Mouse (Mus musculus): ENCODE data around the gene Chn2. TPM values are rescaled to one million over a fixed set of nuclear protein-coding genes. Genes with fewer than 3 reads are reported as not detected.
A peak's percentile ranks its signal among the peaks of the same experiment; 100 is the strongest.

Chn2 gene
- total and polyA plus RNA-seq, 3 experiments, result not detected

GRCm38 (mm10) chr6:54305777-54306176 is 266.4 kb downstream of the Chn2 start:
- DNase-seq (ENCODE audit: extremely low read depth), result no peak
- Histone ChIP-seq H3K4me2 (ENCODE audit: insufficient read depth, low read depth, poor library complexity, severe bottlenecking) (no peak overlapping the region), H3K9ac (ENCODE audit: insufficient read depth, low read depth) (no peak overlapping the region), H3K27me3 (replicated peaks) (no peaks in the 10 kb centered on the region), H3K36me3 (replicated peaks in 1 of 2; ENCODE audit: control insufficient read depth in 1 of 2, insufficient read depth in 1 of 2, low read length in 1 of 2) (no peaks in the 10 kb centered on the region), H3K27ac (ENCODE audit: insufficient read depth, low read depth) (no peak overlapping the region), H3K79me2 (replicated peaks; ENCODE audit: control insufficient read depth, extremely low read depth, insufficient read depth, poor library complexity, severe bottlenecking) (no peaks in the 10 kb centered on the region), H3K4me1 (ENCODE audit: control insufficient read depth in 1 of 2, insufficient read depth in 2 of 2) (peaks cover 0 to 7% of the 10 kb centered on the region in 2 experiments; a peak in 2 of 4 replicates), H3K9me3 (replicated peaks; ENCODE audit: low read length) (no peaks in the 10 kb centered on the region), H3K4me3 (replicated peaks in 1 of 3; ENCODE audit: low read depth in 2 of 3, low read length in 2 of 3, poor library complexity in 1 of 3) (no peak overlapping the region)
- in situ Hi-C loops (cut with MboI; ENCODE audit: low pct_ligation_motif_present, low pct_unique_long_range_greater_than_20kb, low sequenced_read_pairs) (no loop called here), dilution Hi-C loops (cut with MboI; ENCODE audit: extremely low pct_ligation_motif_present, extremely low pct_unique_long_range_greater_than_20kb, low sequenced_read_pairs) (no loop called here)
- TF ChIP-seq MAZ (IDR thresholded peaks at IDR 0.05; ENCODE audit: low read depth, low read length) (no peak), USF2 (conservative IDR thresholded peaks at IDR 0.05; ENCODE audit: low read depth, low read length) (no peak), EP300 (IDR thresholded peaks at IDR 0.05; ENCODE audit: low read length) (no peak), CHD1 (IDR thresholded peaks at IDR 0.05; ENCODE audit: low read depth, low read length) (no peak), POLR2AphosphoS2 (IDR thresholded peaks at IDR 0.05; ENCODE audit: low read depth, low read length) (no peak), IRF4 (IDR thresholded peaks at IDR 0.05; ENCODE audit: low read depth, low read length) (no peak), JUN (IDR thresholded peaks at IDR 0.05; ENCODE audit: insufficient read depth, low read depth, low read length) (no peak), E2F4 (IDR thresholded peaks at IDR 0.05; ENCODE audit: insufficient replicate concordance, low read depth, low read length) (no peak), NRF1 (IDR thresholded peaks at IDR 0.05; ENCODE audit: low read depth, low read length) (no peak), MEF2A (IDR thresholded peaks at IDR 0.05; ENCODE audit: borderline replicate concordance, low read depth, low read length) (no peak), BHLHE40 (IDR thresholded peaks at IDR 0.05; ENCODE audit: low read depth, low read length) (no peak), ETS1 (conservative IDR thresholded peaks at IDR 0.05; ENCODE audit: low read depth, low read length) (no peak), ZMIZ1 (IDR thresholded peaks at IDR 0.05; ENCODE audit: low read depth, low read length) (no peak), KAT2A (IDR thresholded peaks at IDR 0.05; ENCODE audit: insufficient replicate concordance, low read length) (no peak), UBTF (IDR thresholded peaks at IDR 0.05; ENCODE audit: low read depth, low read length) (no peak), SMC3 (IDR thresholded peaks at IDR 0.05; ENCODE audit: low read depth, low read length) (no peak), HCFC1 (IDR thresholded peaks at IDR 0.05; ENCODE audit: low read depth, low read length) (no peak), CHD2 (IDR thresholded peaks at IDR 0.05; ENCODE audit: low read length) (no peak), USF1 (IDR thresholded peaks at IDR 0.05; ENCODE audit: low read depth, low read length) (no peak), JUND (conservative IDR thresholded peaks at IDR 0.05; ENCODE audit: low read depth, low read length) (no peak)

GRCm38 (mm10) chr6:54313071-54313470 is 273.7 kb downstream of the Chn2 start:
- Histone ChIP-seq H3K27ac (ENCODE audit: insufficient read depth, low read depth) (no peak overlapping the region), H3K9me3 (replicated peaks; ENCODE audit: low read length) (no peaks in the 10 kb centered on the region), H3K4me1 (ENCODE audit: control insufficient read depth in 1 of 2, insufficient read depth in 2 of 2) (peaks cover 3% of the 10 kb centered on the region in 2 experiments; a peak in 3 of 4 replicates), H3K9ac (ENCODE audit: insufficient read depth, low read depth) (no peak overlapping the region), H3K4me3 (replicated peaks in 1 of 3; ENCODE audit: low read depth in 2 of 3, low read length in 2 of 3, poor library complexity in 1 of 3) (no peak overlapping the region), H3K79me2 (replicated peaks; ENCODE audit: control insufficient read depth, extremely low read depth, insufficient read depth, poor library complexity, severe bottlenecking) (no peaks in the 10 kb centered on the region), H3K27me3 (replicated peaks) (no peaks in the 10 kb centered on the region), H3K36me3 (replicated peaks in 1 of 2; ENCODE audit: control insufficient read depth in 1 of 2, insufficient read depth in 1 of 2, low read length in 1 of 2) (no peaks in the 10 kb centered on the region), H3K4me2 (ENCODE audit: insufficient read depth, low read depth, poor library complexity, severe bottlenecking) (no peak overlapping the region)
- in situ Hi-C loops (cut with MboI; ENCODE audit: low pct_ligation_motif_present, low pct_unique_long_range_greater_than_20kb, low sequenced_read_pairs), result no loop called here
- dilution Hi-C loops (cut with MboI; ENCODE audit: extremely low pct_ligation_motif_present, extremely low pct_unique_long_range_greater_than_20kb, low sequenced_read_pairs), result no loop called here
- DNase-seq (ENCODE audit: extremely low read depth), result no peak
- TF ChIP-seq ZNF384 (IDR thresholded peaks at IDR 0.05; ENCODE audit: low read depth, low read length) (peak; percentile 49), JUND (conservative IDR thresholded peaks at IDR 0.05; ENCODE audit: low read depth, low read length) (no peak)
